Mouse (Mus musculus): ENCODE data around the gene Ybx2.

Gene Ybx2

GRCm38 (mm10) chr11:69965271-69966005 is 29.8 kb downstream of the Ybx2 start:
- peak; percentile 80 for DNase-seq

- peak; percentile 60 for DNase-seq
These were observed 30.6 kb downstream of the Ybx2 start for GRCm38 (mm10) chr11:69966006-69966859.

- no peak for DNase-seq
These were observed 31.4 kb downstream of the Ybx2 start for GRCm38 (mm10) chr11:69966860-69967517.

- DNase-seq = no peak
These were observed 33.2 kb downstream of the Ybx2 start for GRCm38 (mm10) chr11:69968793-69969192.

GRCm38 (mm10) chr11:69970222-69970621 is 34.6 kb downstream of the Ybx2 start:
- no peak for DNase-seq

GRCm38 (mm10) chr11:69970775-69971174 is 35.2 kb downstream of the Ybx2 start:
- no peak for DNase-seq

- no peak for DNase-seq
These were observed 39.3 kb downstream of the Ybx2 start for GRCm38 (mm10) chr11:69974907-69975306.

- no peak for DNase-seq
These were observed 40.7 kb downstream of the Ybx2 start for GRCm38 (mm10) chr11:69976271-69976670.

GRCm38 (mm10) chr11:69979827-69980195 is 44.2 kb downstream of the Ybx2 start:
- no peak for DNase-seq

- peak; percentile 98 for DNase-seq
These were observed 44.9 kb downstream of the Ybx2 start for GRCm38 (mm10) chr11:69980196-69981140.

GRCm38 (mm10) chr11:69981141-69981762 is 45.7 kb downstream of the Ybx2 start, which contains the start of gene Ctdnep1:
Ctdnep1 (plus strand) TSS chr11:69981156.
- DNase-seq = no peak

- DNase-seq = no peak
These were observed 46.6 kb downstream of the Ybx2 start, which contains the start of gene Elp5 for GRCm38 (mm10) chr11:69982225-69982624. Elp5 (minus strand) TSS chr11:69982517.

- DNase-seq = no peak
These were observed 47.3 kb downstream of the Ybx2 start for GRCm38 (mm10) chr11:69982877-69983276.

GRCm38 (mm10) chr11:69983377-69983776 is 47.8 kb downstream of the Ybx2 start:
- no peak for DNase-seq

GRCm38 (mm10) chr11:69984431-69984830 is 48.8 kb downstream of the Ybx2 start:
- DNase-seq = no peak

GRCm38 (mm10) chr11:69989949-69990348 is 54.4 kb downstream of the Ybx2 start:
- DNase-seq = no peak

Measured in kidney, adult 11 months (tissue).